Mouse (Mus musculus): ENCODE results near the gene Pmm1. TPM values are rescaled to one million over a fixed set of nuclear protein-coding genes. Genes with fewer than 3 reads are reported as not detected.
"Not testable (repeated sequence)": the region's sequence is repeated elsewhere in the genome, so short reads cannot be mapped to it uniquely, and the experiment has no call there.

Gene Pmm1
- 100 to 1,000 TPM; 177 TPM for total RNA-seq (2021)

DNA sequence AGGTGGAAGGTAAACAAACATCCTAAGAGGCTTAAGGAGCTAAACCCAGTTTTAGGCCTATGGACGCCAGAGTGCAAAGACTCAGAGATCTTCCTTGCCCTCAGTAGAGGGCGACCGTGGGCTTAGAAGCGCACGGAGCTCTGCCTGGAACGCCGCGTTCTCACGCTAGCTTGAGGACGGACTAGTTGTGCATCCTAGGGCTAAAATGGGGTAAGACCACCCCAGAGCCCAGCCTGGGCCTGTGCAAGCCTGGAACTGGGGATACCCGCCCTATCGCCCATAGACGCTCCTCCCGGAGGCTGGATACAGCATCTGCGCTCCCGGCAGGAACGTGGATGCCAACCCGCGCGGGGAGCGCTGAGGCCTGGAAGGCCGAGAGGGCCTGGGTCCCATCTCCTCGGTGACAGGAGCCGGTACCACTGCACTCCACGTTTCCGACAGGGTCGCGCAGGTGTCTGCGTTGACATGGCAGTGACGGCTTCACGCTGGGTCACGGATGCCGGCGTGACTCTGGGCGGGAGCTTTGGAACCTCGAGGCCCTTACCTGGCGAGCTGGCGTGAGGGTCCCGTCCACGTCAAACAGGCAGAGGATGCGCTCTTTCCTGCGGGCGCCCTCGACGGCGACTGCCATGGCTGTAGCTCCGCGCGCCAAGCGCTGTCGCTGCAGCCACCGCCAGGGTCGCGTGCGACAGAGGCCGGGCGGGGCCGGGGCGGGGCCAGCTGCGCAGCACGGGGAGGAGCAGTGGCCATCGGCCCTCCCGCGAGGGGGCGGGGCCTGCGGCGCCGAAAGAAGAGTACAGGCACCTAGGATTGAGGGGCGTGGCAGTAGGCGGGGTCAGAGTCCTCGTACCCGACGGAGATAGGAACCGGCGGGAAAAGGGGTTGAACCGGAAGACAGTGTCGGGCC lies at the start of gene Pmm1:
Pmm1 (minus strand) TSS at position 760 of the 907 bp plus-strand sequence.
- DNase-seq (ENCODE audit: extremely low spot score in 1 of 2, low spot score in 2 of 2), result peak; percentile 95 to 99
- intact Hi-C loops (cut with DNase I), result loop anchor here (2.0 kb wide), 1 partner anchor 28 kb away; no protein-coding TSS in a partner anchor

DNA sequence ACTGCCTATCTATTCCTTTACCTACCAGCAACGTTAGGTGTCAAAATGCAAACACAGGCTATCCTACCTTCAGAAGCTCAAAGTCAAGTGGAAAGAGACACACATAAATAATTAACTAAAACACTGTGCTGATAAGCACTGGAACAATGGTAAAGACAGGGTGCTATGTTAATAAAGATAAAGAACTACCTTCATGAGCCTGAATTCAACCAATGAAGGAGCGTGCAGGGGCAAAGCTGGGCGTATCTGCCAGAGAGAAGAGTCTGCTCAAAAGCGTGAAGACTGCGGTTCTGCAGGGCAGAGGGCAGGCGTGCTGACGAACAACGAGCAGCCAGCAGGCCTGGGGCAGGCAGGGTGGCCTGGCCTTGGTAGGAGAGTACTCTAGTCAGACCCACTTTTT lies 43.5 kb upstream of the Pmm1 start:
- intact Hi-C loops (cut with DNase I), result no loop called here

DNA sequence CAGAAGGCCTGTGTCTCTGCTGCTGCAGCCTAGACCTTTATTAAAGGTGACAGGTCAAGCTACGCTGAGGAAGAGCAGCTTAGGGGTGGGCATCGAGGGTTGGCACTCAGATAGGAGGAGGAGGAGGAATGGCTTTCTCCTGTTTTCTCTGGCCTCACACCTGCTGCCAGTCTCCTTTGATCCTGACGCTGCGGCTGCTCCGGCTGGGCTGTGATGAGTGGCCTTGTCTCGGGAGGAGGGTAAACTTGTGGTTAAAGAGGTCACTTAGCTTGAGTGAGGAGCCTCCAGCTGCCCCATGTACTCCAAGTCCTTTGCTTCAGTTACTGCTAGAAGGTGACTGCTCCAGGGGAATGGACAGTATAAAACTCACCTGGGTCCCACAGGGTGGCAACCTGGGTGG lies 33.3 kb upstream of the Pmm1 start:
- no peak for DNase-seq (ENCODE audit: extremely low spot score in 1 of 2, low spot score in 2 of 2)
- intact Hi-C loops (cut with DNase I), result no loop called here

More for the DNA sequence above, 43.5 kb upstream of the Pmm1 start:
- no peak for DNase-seq (ENCODE audit: extremely low spot score in 1 of 2, low spot score in 2 of 2)

DNA sequence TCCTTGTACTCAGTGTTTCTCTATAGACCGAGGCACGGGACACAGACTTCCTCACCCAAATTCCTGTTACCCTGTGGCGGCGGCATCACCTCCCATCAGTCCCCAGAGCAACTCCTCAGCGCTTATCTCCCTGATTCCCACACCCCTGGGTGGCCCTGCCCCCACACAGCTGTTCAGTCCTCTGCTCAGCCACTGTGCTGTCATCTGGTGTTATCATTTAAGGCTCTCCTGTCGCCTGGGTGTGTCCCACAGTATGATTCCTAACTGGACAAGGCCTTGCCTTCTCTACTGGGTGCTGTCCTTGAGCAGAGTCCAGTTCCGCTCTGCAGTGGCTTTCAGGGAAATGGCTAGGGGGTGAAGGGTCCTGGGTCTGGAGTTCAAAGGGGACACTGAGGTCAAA lies 29.8 kb upstream of the Pmm1 start:
- DNase-seq (ENCODE audit: extremely low spot score in 1 of 2, low spot score in 2 of 2), result no peak
- intact Hi-C loops (cut with DNase I), result no loop called here

DNA sequence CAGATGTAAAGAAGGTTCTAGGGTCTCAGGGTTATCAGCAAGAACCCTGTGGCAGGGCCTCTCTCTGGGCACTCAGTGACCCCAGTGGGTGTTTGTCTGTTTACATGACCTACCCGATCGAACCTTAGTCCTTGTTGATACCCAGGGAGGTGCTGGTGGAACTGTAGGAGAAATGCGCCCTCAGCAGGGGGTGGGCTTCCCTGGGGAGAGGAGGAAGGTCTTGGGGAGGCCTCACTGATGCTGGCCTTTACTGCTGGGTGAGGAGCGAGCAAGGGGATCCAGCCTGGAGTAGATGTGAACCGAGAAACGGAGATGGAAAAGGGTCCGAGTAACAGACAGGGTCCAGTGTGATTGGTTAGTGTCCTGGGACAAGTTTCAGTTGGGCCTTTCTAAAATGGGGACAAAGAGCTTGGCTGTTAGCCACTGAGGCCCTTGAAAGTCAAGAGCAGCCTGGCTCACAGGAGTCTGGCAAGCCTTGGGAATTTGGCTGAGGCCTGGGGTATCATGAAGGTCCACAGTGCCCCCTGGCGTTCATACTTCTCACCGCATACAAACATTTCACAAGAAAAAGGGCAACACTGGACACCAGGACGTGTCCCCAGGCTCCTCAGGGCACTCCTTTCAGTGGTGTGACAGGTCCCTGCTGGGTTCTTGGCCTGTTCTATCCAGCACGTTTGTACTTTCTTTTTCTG lies 28.8 kb upstream of the Pmm1 start:
- intact Hi-C loops (cut with DNase I), result loop anchor here (2.0 kb wide), 1 partner anchor 29 kb away; the partner anchor contains the start of gene Pmm1
- peak; percentile 84 to 88 for DNase-seq (ENCODE audit: extremely low spot score in 1 of 2, low spot score in 2 of 2)

DNA sequence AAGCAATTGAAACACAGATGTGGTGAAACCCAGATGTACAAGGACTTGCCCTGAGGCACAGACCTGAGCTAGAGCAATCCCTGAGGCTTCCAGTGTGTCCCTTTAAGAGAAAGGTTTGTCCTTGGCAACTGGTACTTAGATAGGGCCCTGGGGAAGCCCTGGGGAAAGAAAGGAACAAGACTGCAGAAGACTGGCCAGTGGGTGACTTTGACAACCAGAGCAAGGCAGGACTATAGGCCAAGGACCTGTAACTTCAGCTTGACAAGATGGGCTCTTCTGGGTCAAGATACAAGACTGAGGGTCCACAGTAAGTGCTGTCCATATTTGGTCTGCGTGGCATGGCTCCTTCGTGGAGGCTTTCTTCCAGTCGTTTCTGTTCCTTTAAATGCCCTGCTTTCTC lies 26.9 kb upstream of the Pmm1 start, which contains the start of gene Xrcc6:
Xrcc6 (plus strand) TSS at position 190 of the 400 bp plus-strand sequence.
- DNase-seq (ENCODE audit: extremely low spot score in 1 of 2, low spot score in 2 of 2), result no peak
- intact Hi-C loops (cut with DNase I), result loop anchor here (2.0 kb wide), 1 partner anchor 27 kb away; the partner anchor contains the start of gene Pmm1

DNA sequence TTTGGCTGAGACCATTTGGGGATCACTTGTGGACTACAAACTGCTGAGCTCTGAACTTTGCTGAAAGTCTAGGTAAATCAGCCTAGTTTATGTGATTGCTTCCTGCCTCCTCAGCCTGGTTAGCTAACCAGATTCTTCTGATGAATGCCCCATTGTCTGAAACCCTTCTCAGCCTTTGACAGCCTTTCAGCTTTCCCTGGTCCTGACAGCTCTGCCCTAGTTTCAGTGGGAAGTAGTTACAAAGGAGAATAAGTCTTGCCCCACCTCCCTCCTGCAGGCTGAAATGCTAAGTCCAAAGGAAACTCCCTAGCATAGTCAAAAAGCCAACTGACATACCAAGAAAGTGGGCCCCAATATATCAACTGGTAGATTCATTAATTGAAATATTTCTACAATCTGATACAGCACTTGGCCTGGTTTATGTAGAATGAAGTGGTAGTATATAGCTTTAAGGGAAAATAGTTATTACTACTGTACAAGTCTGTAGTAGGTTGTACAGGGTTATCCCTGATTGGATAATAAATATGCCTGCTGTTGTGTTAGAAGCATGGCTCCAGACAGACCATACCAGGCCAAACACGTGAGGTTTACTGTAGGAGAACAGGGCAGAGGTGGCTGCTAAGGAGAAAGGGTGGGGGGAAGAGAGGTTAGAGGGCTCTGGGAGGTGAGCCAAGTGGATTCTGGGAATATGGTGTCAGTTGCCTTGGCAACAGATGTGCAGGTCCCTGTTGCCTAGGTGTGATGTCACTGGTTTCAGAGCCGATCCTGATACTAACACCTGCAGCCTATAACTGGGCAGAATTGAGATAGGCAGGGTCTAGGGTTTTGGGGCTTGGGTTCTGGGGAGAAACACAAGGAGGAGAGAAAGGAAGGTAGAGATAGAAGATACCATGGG lies 24.8 kb upstream of the Pmm1 start:
- intact Hi-C loops (cut with DNase I), result no loop called here

DNA sequence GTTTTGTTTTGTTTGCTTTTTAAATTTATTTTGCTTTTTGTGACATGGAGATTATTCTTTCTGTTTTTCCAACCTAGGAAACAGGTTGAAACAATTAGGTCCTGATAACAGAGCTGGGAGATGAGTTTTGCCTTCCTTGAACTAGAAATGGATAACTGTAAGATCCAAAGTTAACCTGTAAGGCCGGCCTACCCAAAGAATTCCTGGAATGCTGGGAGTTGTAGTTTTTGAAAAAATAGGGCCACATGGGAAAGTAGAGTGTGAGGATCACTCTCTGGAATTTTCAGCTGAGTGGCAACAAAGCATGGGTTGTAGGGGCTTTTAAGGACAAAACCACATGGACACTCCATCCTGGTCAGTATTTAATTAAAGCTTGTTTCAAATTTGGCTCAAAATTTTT lies 21.4 kb upstream of the Pmm1 start:
- DNase-seq (ENCODE audit: extremely low spot score in 1 of 2, low spot score in 2 of 2), result no peak

More for the DNA sequence above, 24.8 kb upstream of the Pmm1 start:
- peak in 1 of 2 experiments; percentile 8 for DNase-seq (ENCODE audit: extremely low spot score in 1 of 2, low spot score in 2 of 2)

DNA sequence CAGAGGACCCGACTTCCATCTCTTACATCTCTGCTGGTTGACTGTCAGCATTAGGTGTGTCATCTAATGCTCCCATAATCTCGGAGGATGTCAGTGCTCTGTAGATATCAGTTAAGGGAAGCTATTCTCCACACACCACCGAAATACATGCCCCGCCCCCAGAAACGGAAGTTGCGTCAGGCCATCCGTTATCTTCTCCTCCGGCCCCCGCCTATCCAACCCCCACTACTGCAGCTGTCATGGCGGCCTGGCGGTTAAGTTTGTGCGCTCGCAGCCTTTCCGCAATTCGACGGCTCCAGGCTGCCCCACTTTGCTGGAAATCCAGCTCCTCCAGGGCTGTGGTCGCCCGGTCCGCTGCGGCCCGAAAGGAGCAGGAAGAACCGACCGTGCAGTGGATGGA lies 19.6 kb upstream of the Pmm1 start, which contains the start of gene 1700029P11Rik:
1700029P11Rik (plus strand) TSS at position 220 of the 400 bp plus-strand sequence.
- intact Hi-C loops (cut with DNase I), result no loop called here
- DNase-seq (ENCODE audit: extremely low spot score in 1 of 2, low spot score in 2 of 2), result no peak

More for the DNA sequence above, 21.4 kb upstream of the Pmm1 start:
- intact Hi-C loops (cut with DNase I), result no loop called here

DNA sequence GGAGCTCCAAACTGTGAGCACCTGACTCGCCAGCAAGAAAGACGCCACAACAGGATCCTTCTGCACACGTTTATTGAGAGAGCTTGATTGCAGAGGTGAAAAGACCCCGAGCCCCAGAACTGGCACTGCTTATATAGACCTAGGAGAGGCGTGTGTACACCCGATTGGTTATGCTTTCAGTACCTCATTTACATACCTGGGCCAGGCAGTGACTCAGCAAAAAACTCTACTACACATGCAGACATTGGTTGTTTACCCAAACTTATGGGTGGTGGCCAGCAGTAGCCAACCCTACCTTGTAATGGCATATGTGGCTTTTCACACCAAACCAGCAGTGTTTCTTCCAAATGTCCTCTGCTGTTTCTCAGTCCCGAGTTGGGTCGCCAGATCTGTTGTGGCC lies 14.4 kb upstream of the Pmm1 start:
- intact Hi-C loops (cut with DNase I); DNase-seq (ENCODE audit: extremely low spot score in 1 of 2, low spot score in 2 of 2): not testable (repeated sequence)

DNA sequence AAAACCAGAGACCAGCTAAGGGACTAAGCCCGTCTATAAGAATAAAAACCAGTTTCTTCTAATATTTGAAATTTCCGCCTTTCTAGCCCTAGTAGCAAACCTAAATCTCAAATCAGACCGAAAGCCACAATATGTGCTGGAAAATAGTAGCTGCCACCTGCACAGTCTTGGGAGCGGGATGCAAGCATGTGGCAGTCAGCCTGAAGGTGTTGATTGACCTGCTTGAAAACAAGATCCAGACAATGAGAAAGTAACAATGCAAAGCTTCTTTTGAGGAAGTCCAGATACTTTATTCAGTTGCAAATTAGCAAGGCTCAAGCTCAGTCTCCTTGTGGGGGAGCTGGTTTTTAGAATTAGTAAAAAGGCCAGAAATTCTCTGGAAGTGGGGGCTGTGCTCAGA lies 9.8 kb upstream of the Pmm1 start:
- intact Hi-C loops (cut with DNase I); DNase-seq (ENCODE audit: extremely low spot score in 1 of 2, low spot score in 2 of 2): not testable (repeated sequence)

DNA sequence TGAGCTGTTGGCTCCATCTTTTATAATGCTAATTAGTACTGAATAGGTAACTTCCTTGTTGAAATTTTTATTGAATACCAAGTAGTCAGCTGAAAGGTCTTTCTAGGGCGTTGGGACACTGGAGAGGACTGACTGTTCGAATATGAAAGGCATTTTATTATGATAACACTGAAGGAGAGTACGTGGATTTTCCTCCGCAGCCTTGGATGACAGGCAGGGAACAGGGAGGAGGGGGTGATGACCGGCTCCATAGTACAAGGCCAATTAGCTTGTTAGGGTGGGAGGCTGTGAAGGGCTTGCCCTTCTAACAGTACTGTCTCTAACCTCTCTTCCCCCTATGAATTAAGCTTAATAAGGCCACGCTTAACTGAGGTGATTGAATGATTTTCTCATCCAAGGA lies 8.9 kb upstream of the Pmm1 start:
- intact Hi-C loops (cut with DNase I); DNase-seq (ENCODE audit: extremely low spot score in 1 of 2, low spot score in 2 of 2): not testable (repeated sequence)

DNA sequence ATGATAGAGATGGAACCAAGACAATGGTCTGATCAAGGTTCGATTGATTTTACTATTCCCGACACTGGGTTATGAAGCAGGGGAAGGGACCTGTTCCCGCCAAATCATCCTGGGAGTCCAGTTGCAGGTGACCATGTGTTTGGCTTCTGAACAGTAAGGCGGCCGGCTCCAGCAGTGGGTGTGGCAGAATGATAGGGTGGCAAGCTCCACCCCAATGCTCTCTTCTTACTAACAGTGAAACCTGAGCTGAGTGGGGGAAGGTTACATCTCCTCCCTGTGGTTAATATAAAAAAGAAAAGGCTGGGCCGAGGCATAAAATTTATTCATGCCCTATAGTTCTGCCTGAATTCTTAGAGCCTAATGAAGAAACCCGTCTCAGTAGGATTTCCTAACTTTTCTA lies 8.4 kb upstream of the Pmm1 start:
- no peak for DNase-seq (ENCODE audit: extremely low spot score in 1 of 2, low spot score in 2 of 2)
- intact Hi-C loops (cut with DNase I), result no loop called here

DNA sequence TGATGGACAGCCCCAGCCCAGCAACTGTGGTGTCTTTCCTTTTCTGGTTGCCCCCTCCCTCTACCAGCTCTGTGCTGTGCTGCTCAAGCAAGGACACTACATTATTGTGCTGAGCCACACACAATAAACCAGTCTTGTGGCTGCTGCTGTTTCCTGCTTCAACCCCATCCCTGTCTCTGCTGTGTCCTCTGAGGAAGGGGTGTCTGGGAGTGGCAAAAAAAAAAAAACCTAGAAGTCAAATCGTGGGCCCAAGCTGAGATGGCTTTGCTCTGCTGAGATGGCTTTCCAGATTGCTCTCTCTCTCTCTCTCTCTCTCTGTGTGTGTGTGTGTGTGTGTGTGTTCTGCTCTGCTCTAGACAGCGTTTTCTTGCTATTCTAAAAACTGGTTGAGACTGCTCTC lies 7.7 kb upstream of the Pmm1 start:
- no peak for DNase-seq (ENCODE audit: extremely low spot score in 1 of 2, low spot score in 2 of 2)
- intact Hi-C loops (cut with DNase I), result no loop called here

DNA sequence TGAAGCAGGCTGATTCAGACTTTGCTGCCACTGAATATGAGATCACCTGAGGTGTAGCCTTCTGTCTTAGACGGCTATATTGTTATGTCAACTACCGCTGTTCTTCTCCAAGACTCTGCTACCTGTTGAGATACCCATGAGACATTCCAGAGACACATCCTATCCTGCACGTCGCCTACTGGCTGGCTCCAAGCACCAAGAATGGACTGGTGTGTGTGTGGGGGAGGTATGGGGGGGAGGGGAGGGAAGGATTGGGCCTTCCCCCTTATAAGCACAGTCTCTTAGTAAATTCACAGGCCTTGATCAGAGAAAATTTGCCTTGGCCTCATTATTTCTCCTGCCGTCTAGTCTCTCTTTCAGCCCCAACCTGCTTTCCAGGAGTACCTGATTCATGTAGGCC lies 7.1 kb upstream of the Pmm1 start:
- DNase-seq (ENCODE audit: extremely low spot score in 1 of 2, low spot score in 2 of 2), result no peak
- intact Hi-C loops (cut with DNase I), result no loop called here

DNA sequence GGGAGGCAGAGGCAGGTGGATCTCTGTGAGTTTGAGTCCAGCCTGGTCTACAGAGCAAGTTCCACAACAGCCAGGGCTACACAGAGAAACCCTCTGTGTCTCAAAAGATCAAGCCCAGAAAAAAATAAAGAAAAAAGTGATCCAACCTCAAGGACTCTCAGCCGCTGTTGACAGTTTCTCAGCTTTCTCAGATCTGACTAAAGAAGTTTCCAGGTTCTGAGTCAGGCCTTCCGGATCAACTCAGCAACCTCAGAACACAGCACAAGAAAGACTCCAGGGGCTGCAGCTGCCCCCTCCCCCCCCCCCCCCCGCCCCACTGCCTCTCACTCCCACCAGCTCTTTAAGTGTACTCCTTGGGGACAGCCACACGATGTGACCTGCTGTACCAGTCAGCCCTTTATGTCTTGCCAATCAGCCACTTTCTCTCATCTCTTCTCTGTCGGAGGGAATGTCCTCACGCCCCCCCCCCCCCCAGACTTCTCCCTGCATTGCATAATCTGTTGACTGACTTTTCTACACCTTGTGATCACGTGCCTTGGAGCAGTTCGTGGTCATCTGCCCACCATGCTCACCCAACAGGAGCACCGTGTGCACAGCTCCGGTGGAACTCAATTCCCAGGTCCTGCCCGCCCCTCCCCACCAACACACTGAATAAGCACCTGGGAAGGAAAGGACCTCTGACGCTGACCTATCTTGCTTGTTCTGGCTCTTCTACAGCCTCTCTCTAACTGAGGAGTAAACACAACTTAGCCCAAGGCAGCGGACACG lies 5.5 kb upstream of the Pmm1 start:
- no peak for DNase-seq (ENCODE audit: extremely low spot score in 1 of 2, low spot score in 2 of 2)
- intact Hi-C loops (cut with DNase I), result no loop called here

DNA sequence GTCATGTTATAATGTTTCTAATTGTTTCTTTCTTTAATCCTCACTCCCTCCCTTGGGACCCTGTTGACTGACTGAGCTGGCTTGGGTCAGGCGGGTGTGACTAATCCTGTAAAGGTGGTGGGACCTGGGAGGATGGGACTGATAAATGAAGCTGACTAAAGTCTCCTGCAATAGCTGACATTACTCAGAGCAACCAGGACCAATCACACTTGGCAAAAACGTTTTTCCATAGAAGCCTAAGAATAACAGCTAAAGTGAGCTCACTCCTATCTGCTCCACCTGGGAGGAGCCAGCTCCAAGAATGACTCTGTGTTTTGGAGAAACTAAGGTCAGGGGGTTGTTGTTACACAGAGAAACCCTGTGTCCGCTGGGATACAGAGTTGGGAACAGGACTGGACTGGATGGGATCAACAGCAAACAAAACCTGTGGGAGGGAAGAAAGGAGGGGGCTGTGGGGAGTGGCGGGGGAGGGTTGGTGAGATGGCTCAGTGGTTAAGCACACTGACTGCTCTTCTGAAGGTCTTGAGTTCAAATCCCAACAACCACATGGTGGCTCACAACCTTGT lies 4.3 kb upstream of the Pmm1 start:
- intact Hi-C loops (cut with DNase I), result no loop called here
- DNase-seq (ENCODE audit: extremely low spot score in 1 of 2, low spot score in 2 of 2), result no peak

DNA sequence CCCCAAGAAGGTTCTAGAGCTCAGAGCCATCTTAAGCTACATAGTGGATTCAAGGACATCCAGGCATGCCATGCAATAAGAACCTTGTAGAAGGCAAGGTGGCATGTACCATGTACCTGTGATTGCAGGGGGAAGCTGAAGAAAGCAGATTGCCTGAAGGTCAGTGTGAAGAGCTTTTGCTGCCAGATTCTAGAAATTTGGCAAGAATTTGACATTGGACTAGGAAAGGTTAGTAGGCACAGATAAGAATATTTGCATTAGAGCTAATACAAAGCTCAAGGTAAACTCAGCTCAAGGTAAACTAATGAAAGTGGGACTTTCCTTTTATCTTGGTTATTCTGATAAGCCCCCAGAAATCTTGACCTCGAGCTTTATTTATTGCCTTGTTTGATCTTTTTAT lies 3.5 kb upstream of the Pmm1 start:
- intact Hi-C loops (cut with DNase I), result no loop called here
- no peak for DNase-seq (ENCODE audit: extremely low spot score in 1 of 2, low spot score in 2 of 2)
